Mouse (Mus musculus): ENCODE measurements around the gene Map3k6.

The Map3k6 gene

GRCm38 (mm10) chr4:133286476-133287077, 46.0 kb downstream of the Map3k6 start:
- no peak for DNase-seq

- DNase-seq = no peak
These were observed 50.6 kb downstream of the Map3k6 start for GRCm38 (mm10) chr4:133291255-133291654.

- DNase-seq = no peak
These were observed 51.8 kb downstream of the Map3k6 start for GRCm38 (mm10) chr4:133292405-133292804.

- no peak for DNase-seq
These were observed 52.6 kb downstream of the Map3k6 start for GRCm38 (mm10) chr4:133292901-133293843.

- no peak for DNase-seq
These were observed 53.5 kb downstream of the Map3k6 start for GRCm38 (mm10) chr4:133294084-133294483.

GRCm38 (mm10) chr4:133297360-133297759, 56.7 kb downstream of the Map3k6 start:
- DNase-seq = no peak

- peak; percentile 80 for DNase-seq
These were observed 57.2 kb downstream of the Map3k6 start for GRCm38 (mm10) chr4:133297801-133298238.

DNA sequence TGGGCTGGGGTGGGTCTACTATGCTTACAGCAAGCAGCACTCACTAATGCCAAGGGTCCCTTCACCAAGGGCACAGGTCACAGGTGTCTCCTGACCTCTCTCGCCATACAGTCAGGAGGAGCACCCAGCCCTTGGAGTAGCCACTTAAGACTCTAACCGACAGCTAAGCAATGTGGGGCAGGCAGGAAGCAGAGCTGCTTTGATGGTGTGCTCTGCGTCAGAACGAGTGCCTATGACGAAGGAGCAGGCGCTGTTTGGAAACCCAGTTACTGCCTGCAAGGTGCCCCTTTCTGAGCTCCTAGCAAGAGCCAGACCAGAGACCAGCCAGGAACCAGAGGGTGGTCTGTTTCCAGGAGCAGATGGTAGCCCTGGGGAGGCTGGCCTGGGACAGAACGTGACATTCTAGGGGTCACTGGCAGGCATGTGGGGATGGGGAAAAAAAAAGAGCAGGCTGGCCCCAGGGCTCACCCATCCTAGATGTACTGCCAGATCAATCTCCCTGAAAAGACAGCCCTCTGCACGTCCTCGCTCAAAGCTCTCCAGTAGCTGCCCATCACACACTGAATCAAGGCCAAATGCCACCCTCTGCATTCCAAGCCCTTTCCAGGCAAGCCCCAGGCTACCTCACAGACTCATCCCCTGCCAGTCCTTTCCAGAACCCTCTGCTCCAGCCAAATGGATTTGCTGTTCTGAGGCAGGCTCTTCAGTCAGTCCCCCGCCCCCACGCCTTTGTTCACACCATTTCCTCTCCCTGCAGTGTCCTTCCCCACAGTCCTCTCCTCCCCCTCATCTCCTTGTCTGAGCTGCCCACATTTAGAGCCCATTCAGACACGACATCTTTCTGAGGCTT, 58.1 kb downstream of the Map3k6 start:
- DNase-seq = no peak

- DNase-seq = no peak
These were observed 59.1 kb downstream of the Map3k6 start for GRCm38 (mm10) chr4:133299701-133300100.

DNA sequence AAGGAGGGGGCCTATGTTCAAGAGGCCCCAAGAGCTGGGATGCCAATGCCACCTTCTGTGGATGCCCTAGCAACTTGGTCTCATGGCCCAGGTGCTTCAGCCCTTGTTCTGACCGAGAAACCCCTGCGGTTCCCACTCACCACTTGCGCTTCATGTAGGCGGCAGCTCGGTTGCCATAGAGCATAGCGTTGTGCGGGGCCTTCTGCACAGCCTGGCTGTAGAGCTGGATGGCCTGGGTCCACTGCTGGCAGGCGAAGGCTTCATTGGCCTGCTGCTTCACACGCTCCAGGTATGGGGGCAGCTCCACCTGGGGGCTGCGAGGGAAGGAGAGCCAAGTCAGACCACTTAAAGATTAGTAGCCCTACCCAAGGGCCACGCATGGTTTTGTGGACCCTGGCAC, 59.8 kb downstream of the Map3k6 start:
- DNase-seq = no peak

DNA sequence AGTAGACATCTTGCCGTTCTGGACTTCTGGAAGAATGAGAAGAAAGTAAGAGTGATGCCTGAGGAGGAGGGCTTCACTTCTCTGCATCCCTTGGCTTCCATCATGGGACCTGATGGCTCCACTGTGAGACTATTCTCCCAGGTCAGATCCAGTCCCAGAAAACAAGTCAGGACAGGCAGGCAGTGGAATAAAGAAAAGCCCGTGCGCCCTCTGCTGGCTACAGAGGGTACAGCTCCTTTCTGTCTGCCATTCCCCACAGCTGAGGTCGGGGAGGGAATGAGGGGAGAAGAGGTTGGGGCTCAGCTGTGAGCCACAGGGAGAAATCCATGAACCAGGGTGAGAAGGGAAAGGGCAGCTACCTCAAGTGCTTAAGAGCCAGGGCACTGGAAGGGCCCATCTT, 61.2 kb downstream of the Map3k6 start:
- peak; percentile 72 for DNase-seq

Measured in liver (tissue).